Mouse (Mus musculus) myocyte (in vitro differentiated cells): ENCODE data around the gene Trpm5. TPM values are rescaled to one million over a fixed set of nuclear protein-coding genes. Genes with fewer than 3 reads are reported as not detected.

Experiments
- H3K27me3 ChIP-seq: one replicate; pipeline ENCODE4 v1.6.1; 2011; ENCODE audit not compliant: control insufficient read depth, insufficient read depth, insufficient read length
- H3K36me3 ChIP-seq: one replicate; pipeline ENCODE4 v1.6.1; 2011; ENCODE audit not compliant: control insufficient read depth, insufficient read depth
- H3K4me2 ChIP-seq: one replicate; pipeline ENCODE4 v1.6.1; 2011; ENCODE audit warnings: low read depth, control low read depth
- H3K4me3 ChIP-seq: one replicate; pipeline ENCODE4 v1.5.1; 2011; ENCODE audit warnings: mild to moderate bottlenecking, control low read depth, moderate library complexity
- H3K79me2 ChIP-seq: one replicate; pipeline ENCODE4 v1.6.1; 2011; ENCODE audit not compliant: control insufficient read depth, insufficient read depth
- H3ac ChIP-seq: one replicate; pipeline ENCODE4 v1.6.1; 2011; ENCODE audit not compliant: control insufficient read depth, insufficient read length
- CEBPB ChIP-seq: IDR thresholded peaks from 2 replicates; pipeline ENCODE4 v1.6.1; 2011; ENCODE audit warnings: mild to moderate bottlenecking, moderate library complexity; ENCODE audit not compliant: poor library complexity, insufficient read depth, severe bottlenecking
- E2F4 ChIP-seq: IDR thresholded peaks from one replicate; pipeline ENCODE4 v1.6.1; 2011; ENCODE audit warnings: mild to moderate bottlenecking, control low read depth, moderate library complexity; ENCODE audit not compliant: insufficient read depth
- MAX ChIP-seq: IDR thresholded peaks from one replicate; pipeline ENCODE4 v1.6.1; 2011; ENCODE audit warnings: low read depth, mild to moderate bottlenecking, control low read depth
- MYOD1 ChIP-seq, 3 experiments: IDR thresholded peaks; one replicate each; pipeline ENCODE4 v1.6.1; 2011; ENCODE audit warnings: control low read depth in 2 of 3, low read depth in 2 of 3, mild to moderate bottlenecking in 2 of 3, moderate library complexity in 1 of 3; ENCODE audit not compliant: insufficient read length in 2 of 3, control insufficient read depth in 1 of 3
- MYOG ChIP-seq, 3 experiments: IDR thresholded peaks; one replicate each; pipeline ENCODE4 v1.6.1; 2011; ENCODE audit warnings: control low read depth in 2 of 3, low read depth in 2 of 3, mild to moderate bottlenecking in 2 of 3; ENCODE audit not compliant: insufficient read length in 2 of 3, control insufficient read depth in 1 of 3, insufficient read depth in 1 of 3
- POLR2A ChIP-seq: IDR thresholded peaks from one replicate; pipeline ENCODE4 v1.6.1; 2011; ENCODE audit warnings: low read depth, mild to moderate bottlenecking, control low read depth, moderate library complexity; ENCODE audit not compliant: insufficient read length
- POLR2AphosphoS2 ChIP-seq: IDR thresholded peaks from one replicate; pipeline ENCODE4 v1.6.1; 2011; ENCODE audit warnings: low read depth, control low read depth; ENCODE audit not compliant: insufficient read length
- REST ChIP-seq: IDR thresholded peaks from one replicate; pipeline ENCODE4 v1.6.1; 2011; ENCODE audit warnings: mild to moderate bottlenecking, control low read depth, moderate library complexity; ENCODE audit not compliant: insufficient read depth, insufficient read length
- SRF ChIP-seq: IDR thresholded peaks from one replicate; pipeline ENCODE4 v1.6.1; 2011; ENCODE audit warnings: low read depth; ENCODE audit not compliant: control insufficient read depth, insufficient read length
- TCF12 ChIP-seq: IDR thresholded peaks from one replicate; pipeline ENCODE4 v1.6.1; 2011; ENCODE audit warnings: mild to moderate bottlenecking, control low read depth; ENCODE audit not compliant: poor library complexity, insufficient read depth, severe bottlenecking
- TCF3 ChIP-seq: IDR thresholded peaks from one replicate; pipeline ENCODE4 v1.6.1; 2011; ENCODE audit warnings: low read depth, control low read depth; ENCODE audit not compliant: insufficient read length
- USF1 ChIP-seq: IDR thresholded peaks from one replicate; pipeline ENCODE4 v1.6.1; 2011; ENCODE audit warnings: low read depth, mild to moderate bottlenecking, control low read depth, moderate library complexity
- polyA plus RNA-seq: library from polyadenylated mRNA; unstranded; fragments of >200 nt; fragmentation: generic; extraction: Trizol; gene quantifications from one replicate; pipeline ENCODE4 v1.2.1, GENCODE M21; 2012; ENCODE audit warnings: missing spikeins

Gene Trpm5
- polyA plus RNA-seq, 1 experiment: 6.9 TPM

GRCm38 (mm10) chr7:143095554-143095907 lies 1.1 kb upstream of the Trpm5 start:
- Histone ChIP-seq H3ac (no peak overlapping the region), H3K4me2 (no peak overlapping the region), H3K79me2 (no peaks in the 10 kb centered on the region), H3K36me3 (no peaks in the 10 kb centered on the region), H3K4me3 (no peak overlapping the region), H3K27me3 (peaks cover 15% of the 10 kb centered on the region)
- no peak for TF ChIP-seq REST

- Histone ChIP-seq H3K4me2 (no peak overlapping the region), H3ac (no peak overlapping the region), H3K36me3 (no peaks in the 10 kb centered on the region), H3K4me3 (no peak overlapping the region), H3K79me2 (no peaks in the 10 kb centered on the region), H3K27me3 (peaks cover 21% of the 10 kb centered on the region)
- TF ChIP-seq MYOG (IDR thresholded peaks at IDR 0.05; ENCODE audit: control insufficient read depth in 1 of 3, insufficient read depth in 1 of 3, insufficient read length in 2 of 3, low read depth in 2 of 3) (no peak), SRF (no peak), CEBPB (no peak), MYOD1 (IDR thresholded peaks at IDR 0.05; ENCODE audit: control insufficient read depth in 1 of 3, insufficient read length in 2 of 3, low read depth in 2 of 3) (no peak), REST (no peak)
Observed at GRCm38 (mm10) chr7:143093847-143094246, 595 bp downstream of the Trpm5 start.

- Histone ChIP-seq H3K79me2 (no peaks in the 10 kb centered on the region), H3K27me3 (peaks cover 16% of the 10 kb centered on the region), H3K4me2 (no peak overlapping the region), H3ac (no peak overlapping the region), H3K36me3 (no peaks in the 10 kb centered on the region), H3K4me3 (no peak overlapping the region)
- TF ChIP-seq POLR2A: no peak
- no peak for TF ChIP-seq MAX
- TF ChIP-seq SRF: no peak
- no peak for TF ChIP-seq USF1
- no peak for TF ChIP-seq TCF12
- TF ChIP-seq REST: no peak
- TF ChIP-seq CEBPB: no peak
Observed at GRCm38 (mm10) chr7:143087070-143087579, 7.3 kb downstream of the Trpm5 start.

- Histone ChIP-seq H3K79me2 (no peaks in the 10 kb centered on the region), H3K4me3 (no peak overlapping the region), H3K27me3 (peaks cover 10% of the 10 kb centered on the region), H3ac (no peak overlapping the region), H3K36me3 (no peaks in the 10 kb centered on the region), H3K4me2 (no peak overlapping the region)
- no peak for TF ChIP-seq MAX
- TF ChIP-seq REST: no peak
- no peak for TF ChIP-seq POLR2A
- no peak for TF ChIP-seq SRF
- no peak for TF ChIP-seq MYOG (IDR thresholded peaks at IDR 0.05; ENCODE audit: control insufficient read depth in 1 of 3, insufficient read depth in 1 of 3, insufficient read length in 2 of 3, low read depth in 2 of 3)
- TF ChIP-seq MYOD1 (IDR thresholded peaks at IDR 0.05; ENCODE audit: control insufficient read depth in 1 of 3, insufficient read length in 2 of 3, low read depth in 2 of 3): no peak
- TF ChIP-seq CEBPB: no peak
- no peak for TF ChIP-seq E2F4
- TF ChIP-seq TCF3: no peak
- no peak for TF ChIP-seq TCF12
- no peak for TF ChIP-seq USF1
- TF ChIP-seq POLR2AphosphoS2: no peak
Observed at GRCm38 (mm10) chr7:143086366-143086765, 8.1 kb downstream of the Trpm5 start.

- no peak for TF ChIP-seq MAX
- TF ChIP-seq CEBPB: no peak
- no peak for TF ChIP-seq MYOG (IDR thresholded peaks at IDR 0.05; ENCODE audit: control insufficient read depth in 1 of 3, insufficient read depth in 1 of 3, insufficient read length in 2 of 3, low read depth in 2 of 3)
- no peak for TF ChIP-seq SRF
- TF ChIP-seq TCF3: no peak
- TF ChIP-seq POLR2AphosphoS2: no peak
- TF ChIP-seq USF1: no peak
- TF ChIP-seq REST: no peak
- no peak for TF ChIP-seq E2F4
- TF ChIP-seq TCF12: no peak
- TF ChIP-seq MYOD1 (IDR thresholded peaks at IDR 0.05; ENCODE audit: control insufficient read depth in 1 of 3, insufficient read length in 2 of 3, low read depth in 2 of 3): no peak
- no peak for TF ChIP-seq POLR2A
- H3ac ChIP-seq: no peak overlapping the region
- H3K27me3 ChIP-seq: peaks cover 11% of the 10 kb centered on the region
- H3K79me2 ChIP-seq: no peaks in the 10 kb centered on the region
- no peak overlapping the region for H3K4me3 ChIP-seq
- no peaks in the 10 kb centered on the region for H3K36me3 ChIP-seq
- no peak overlapping the region for H3K4me2 ChIP-seq
Observed at GRCm38 (mm10) chr7:143083708-143084107, 10.7 kb downstream of the Trpm5 start.
